Mouse (Mus musculus) CD8-positive naive resting alpha-beta T cell, adult 2 months (primary cell): ENCODE measurements around the gene Zmat5.

Experiments used
- DNase-seq, 2 experiments: peaks; one replicate each; pipeline ENCODE4 v3.0.0; 2022; ENCODE audit warnings: low read depth in 2 of 2, low spot score in 2 of 2

Zmat5 gene

GRCm38 (mm10) chr11:4704072-4704964, at the start of gene Zmat5, which contains the start of gene Uqcr10:
TSS of gene Zmat5 (plus strand) at chr11:4704678.
TSS of gene Uqcr10 (minus strand) at chr11:4704342.
- DNase-seq: peak; percentile 87 to 92

GRCm38 (mm10) chr11:4659818-4660217, 44.7 kb upstream of the Zmat5 start:
- DNase-seq: no peak

- no peak for DNase-seq
Measured at GRCm38 (mm10) chr11:4660309-4661025, 44.0 kb upstream of the Zmat5 start.

- no peak for DNase-seq
Measured at GRCm38 (mm10) chr11:4661324-4661723, 43.2 kb upstream of the Zmat5 start.

GRCm38 (mm10) chr11:4661871-4662495, 42.5 kb upstream of the Zmat5 start:
- no peak for DNase-seq

- no peak for DNase-seq
Measured at GRCm38 (mm10) chr11:4662496-4662878, 42.0 kb upstream of the Zmat5 start.

- no peak for DNase-seq
Measured at GRCm38 (mm10) chr11:4671736-4672135, 32.7 kb upstream of the Zmat5 start.

GRCm38 (mm10) chr11:4674593-4674992, 29.9 kb upstream of the Zmat5 start:
- DNase-seq: no peak

GRCm38 (mm10) chr11:4675126-4675562, 29.3 kb upstream of the Zmat5 start:
- no peak for DNase-seq

GRCm38 (mm10) chr11:4675693-4676092, 28.8 kb upstream of the Zmat5 start:
- DNase-seq: no peak

GRCm38 (mm10) chr11:4677250-4677872, 27.1 kb upstream of the Zmat5 start:
- no peak for DNase-seq

- no peak for DNase-seq
Measured at GRCm38 (mm10) chr11:4678700-4679440, 25.6 kb upstream of the Zmat5 start.

- no peak for DNase-seq
Measured at GRCm38 (mm10) chr11:4679441-4679832, 25.0 kb upstream of the Zmat5 start.

GRCm38 (mm10) chr11:4680126-4680525, 24.4 kb upstream of the Zmat5 start:
- DNase-seq: no peak

- DNase-seq: no peak
Measured at GRCm38 (mm10) chr11:4683516-4683915, 21.0 kb upstream of the Zmat5 start.

- no peak for DNase-seq
Measured at GRCm38 (mm10) chr11:4684186-4684585, 20.3 kb upstream of the Zmat5 start.

GRCm38 (mm10) chr11:4685071-4685470, 19.4 kb upstream of the Zmat5 start:
- DNase-seq: no peak

- DNase-seq: no peak
Measured at GRCm38 (mm10) chr11:4685510-4685909, 19.0 kb upstream of the Zmat5 start.

GRCm38 (mm10) chr11:4687027-4687426, 17.5 kb upstream of the Zmat5 start:
- DNase-seq: no peak

GRCm38 (mm10) chr11:4687874-4688273, 16.6 kb upstream of the Zmat5 start:
- DNase-seq: no peak
